26 mouse cellular contexts compared by ENCODE assay signal in the genomic region with DNA sequence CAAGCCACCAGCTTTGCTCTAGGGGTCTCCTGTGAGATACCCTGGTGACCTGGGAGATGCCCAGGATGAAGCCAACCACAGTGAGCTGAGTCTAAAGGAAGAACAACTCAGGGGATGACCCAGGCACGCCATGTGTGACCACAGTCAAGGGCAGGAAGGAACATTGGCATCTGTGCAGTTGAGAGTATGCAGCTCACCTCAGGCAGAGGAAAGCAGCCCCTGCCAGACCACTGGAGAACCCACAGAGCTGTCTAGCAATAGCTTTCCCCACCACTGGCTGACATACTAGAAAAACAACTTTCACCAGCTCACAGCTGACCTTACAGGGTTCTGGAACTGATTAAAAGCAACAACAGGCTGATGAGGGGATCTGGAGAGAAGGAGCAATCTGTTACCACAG. TPM values are rescaled to one million over a fixed set of nuclear protein-coding genes. Genes with fewer than 3 reads are reported as not detected.
A peak's percentile ranks its signal among the peaks of the same experiment; 100 is the strongest.
DNase-seq lines count a peak whose midpoint lies in the region; ATAC-seq and TF ChIP-seq lines count a peak whose summit lies in the region.
"Had no signal": no experiment of that assay in that cellular context is flagged by ENCODE, and none has a peak within 500 bp of the region (broad histone marks: within the 10 kb centered on the region; RNA-seq: fewer than 3 reads in every experiment).

No protein-coding gene starts in this region.

- H3K79me3 ChIP-seq in C2C12 (ENCODE audit: low read depth) = peaks cover 14% of the 10 kb centered on the region

- DNase-seq in 416B (ENCODE audit: low read depth) = peak; percentile 90
- DNase-seq in heart, adult 11 months = no peak
- DNase-seq: adrenal gland, postnatal 10 days; adrenal gland, postnatal 36 days; cerebellum, adult 18-20 months; cerebellum, adult 9-10 months; cerebellum, postnatal 14 days; gastrocnemius, postnatal 10 days; gastrocnemius, postnatal 36 days; heart, adult 18-20 months; heart, postnatal 14 days; heart, postnatal 4 days; kidney, adult 11 months had no signal

- H3K27ac ChIP-seq in heart, embryonic 11.5 days (ENCODE audit: low read depth, low read length) = no peak overlapping the region
- H3K27ac ChIP-seq: embryonic facial prominence, embryonic 13.5 days; forebrain, embryonic 10.5 days; forebrain, embryonic 13.5 days; heart, embryonic 13.5 days; hindbrain, embryonic 12.5 days; hindbrain, embryonic 15.5 days; intestine, embryonic 15.5 days had no signal

- H3K4me2 ChIP-seq in heart, embryonic 11.5 days = no peak overlapping the region
- H3K4me2 ChIP-seq: embryonic facial prominence, embryonic 13.5 days; forebrain, embryonic 13.5 days; heart, embryonic 13.5 days; hindbrain, embryonic 12.5 days; hindbrain, embryonic 15.5 days; intestine, embryonic 15.5 days had no signal

- H3K27me3 ChIP-seq in C2C12 (ENCODE audit: control insufficient read depth, insufficient read depth, insufficient read length) = no peaks in the 10 kb centered on the region
- H3K27me3 ChIP-seq in heart, embryonic 11.5 days (ENCODE audit: control insufficient read depth, insufficient read depth, low read length) = no peaks in the 10 kb centered on the region
- H3K27me3 ChIP-seq: embryonic facial prominence, embryonic 13.5 days; forebrain, embryonic 13.5 days; heart, embryonic 13.5 days; hindbrain, embryonic 12.5 days; hindbrain, embryonic 15.5 days; intestine, embryonic 15.5 days; Patski had no signal

- no peak for TF ChIP-seq CTCF in C2C12 (IDR thresholded peaks at IDR 0.05; ENCODE audit: control insufficient read depth, insufficient read depth, insufficient read length)

- WGBS in heart, embryonic 11.5 days (ENCODE audit: insufficient replicate concordance) = 88% methylated on average over 1 of the region's 1 CpGs

- no peak overlapping the region for H3K9ac ChIP-seq in heart, embryonic 11.5 days (ENCODE audit: low read depth, low read length)
- H3K9ac ChIP-seq: embryonic facial prominence, embryonic 13.5 days; forebrain, embryonic 13.5 days; heart, embryonic 13.5 days; hindbrain, embryonic 12.5 days; hindbrain, embryonic 15.5 days; intestine, embryonic 15.5 days had no signal

- H3K36me3 ChIP-seq in C2C12 (ENCODE audit: control insufficient read depth, insufficient read depth) = peaks cover 67% of the 10 kb centered on the region
- peaks cover 38% of the 10 kb centered on the region for H3K36me3 ChIP-seq in heart, embryonic 11.5 days (ENCODE audit: control insufficient read depth, insufficient read depth, low read length)

- H3K4me1 ChIP-seq in heart, embryonic 11.5 days (ENCODE audit: control insufficient read depth, insufficient read depth, low read length) = no peaks in the 10 kb centered on the region
- H3K4me1 ChIP-seq: embryonic facial prominence, embryonic 13.5 days; forebrain, embryonic 10.5 days; hindbrain, embryonic 12.5 days; intestine, embryonic 15.5 days had no signal

- H3K9me3 ChIP-seq in heart, embryonic 11.5 days (replicated peaks; ENCODE audit: control insufficient read depth, low read length) = no peaks in the 10 kb centered on the region
- H3K9me3 ChIP-seq: embryonic facial prominence, embryonic 13.5 days; forebrain, embryonic 10.5 days; forebrain, embryonic 13.5 days; heart, embryonic 13.5 days; hindbrain, embryonic 12.5 days; hindbrain, embryonic 15.5 days; intestine, embryonic 15.5 days had no signal

- H3K4me3 ChIP-seq in C2C12 (ENCODE audit: insufficient read depth, poor library complexity, severe bottlenecking) = no peak overlapping the region
- no peak overlapping the region for H3K4me3 ChIP-seq in heart, embryonic 11.5 days (ENCODE audit: low read depth, low read length)
- H3K4me3 ChIP-seq: embryonic facial prominence, embryonic 13.5 days; forebrain, embryonic 10.5 days; forebrain, embryonic 13.5 days; heart, embryonic 13.5 days; hindbrain, embryonic 12.5 days; hindbrain, embryonic 15.5 days; intestine, embryonic 15.5 days had no signal

- peaks cover 28% of the 10 kb centered on the region for H3K79me2 ChIP-seq in C2C12 (ENCODE audit: control insufficient read depth, insufficient read depth)

- no peak overlapping the region for H3ac ChIP-seq in C2C12 (ENCODE audit: control insufficient read depth, insufficient read length, low read depth)

- ATAC-seq in granulocyte monocyte progenitor cell, adult 5-6 weeks (replicated peaks; ENCODE audit: poor library complexity, severe bottlenecking) = peak; percentile 39
- ATAC-seq in inflammation-experienced regulatory T-cells, adult 6 months = no peak
- no peak for ATAC-seq in heart, embryonic 11.5 days (replicated peaks; ENCODE audit: insufficient number of reproducible peaks, low FRiP score, low TSS enrichment)
- ATAC-seq: forebrain, embryonic 13.5 days; forebrain, embryonic 16.5 days; intestine, embryonic 15.5 days; Patski had no signal

TF ChIP-seq in C2C12, 6 proteins besides CTCF, POLR2A, EP300 and RAD21:
- TF ChIP-seq MAX (IDR thresholded peaks at IDR 0.05) = no peak
- no peak for TF ChIP-seq FOSL1 (IDR thresholded peaks at IDR 0.05; ENCODE audit: insufficient read depth, low read length, poor library complexity, severe bottlenecking)
- peak; percentile 43 for TF ChIP-seq MYOD1 (IDR thresholded peaks at IDR 0.05; ENCODE audit: control insufficient read depth, insufficient read length, low read depth)
- TF ChIP-seq USF1 (IDR thresholded peaks at IDR 0.05; ENCODE audit: low read depth) = no peak
- TF ChIP-seq CEBPB (IDR thresholded peaks at IDR 0.05; ENCODE audit: low read depth) = no peak
- TF ChIP-seq MYOG (IDR thresholded peaks at IDR 0.05; ENCODE audit: control insufficient read depth, extremely low read depth, insufficient read length) = no peak

RNA-seq across cellular contexts. Expression of a gene that starts 22.6 kb away (rescaled TPM):
- polyA plus RNA-seq in C2C12 (2012; fragmentation: generic; extraction: Trizol) = 177 TPM
- 1.5 and 2.4 TPM in 2 replicates for total RNA-seq in granulocyte monocyte progenitor cell, adult 5-6 weeks (2014; fragmentation: Nextera tagmentation)
- 2.3 and 6.8 TPM in 2 replicates for total RNA-seq in granulocyte monocyte progenitor cell, adult 5-6 weeks (2017)
- polyA plus RNA-seq in inflammation-experienced regulatory T-cells, adult 6 months (2017; shearing (Covaris generic)) = 1 to 10 TPM; 2.3 to 5.5 (median 4.5) TPM
- 128 and 153 TPM in 2 replicates for polyA plus RNA-seq in heart, embryonic 11.5 days (2014; fragmentation: Nextera tagmentation; extraction: Ambion mirVana)

Comparison
In these comparisons a context has a peak if more than half of its experiments do, and no peak if none do; other contexts are left out.
1. RNA of a gene that starts 22.6 kb away (polyA plus RNA-seq): 177 TPM in C2C12 (single experiment) and 128 to 153 TPM in heart, embryonic 11.5 days; 2.3 to 5.5 TPM in inflammation-experienced regulatory T-cells, adult 6 months; every median in the first group is over 10 times any median in the second.